Mouse (Mus musculus) embryonic fibroblast, embryonic 13.5 days (primary cell): ENCODE measurements around the gene Samd8.

Source experiments
- CTCF ChIP-seq: IDR thresholded peaks from 2 replicates; pipeline ENCODE4 v1.5.1; 2011; ENCODE audit warnings: mild to moderate bottlenecking, control low read depth, low read length, moderate library complexity, borderline replicate concordance; ENCODE audit not compliant: insufficient read depth
- POLR2A ChIP-seq: IDR thresholded peaks from 2 replicates; pipeline ENCODE4 v1.6.1; 2011; ENCODE audit warnings: low read depth, mild to moderate bottlenecking, control low read depth, low read length, moderate library complexity

DNA sequence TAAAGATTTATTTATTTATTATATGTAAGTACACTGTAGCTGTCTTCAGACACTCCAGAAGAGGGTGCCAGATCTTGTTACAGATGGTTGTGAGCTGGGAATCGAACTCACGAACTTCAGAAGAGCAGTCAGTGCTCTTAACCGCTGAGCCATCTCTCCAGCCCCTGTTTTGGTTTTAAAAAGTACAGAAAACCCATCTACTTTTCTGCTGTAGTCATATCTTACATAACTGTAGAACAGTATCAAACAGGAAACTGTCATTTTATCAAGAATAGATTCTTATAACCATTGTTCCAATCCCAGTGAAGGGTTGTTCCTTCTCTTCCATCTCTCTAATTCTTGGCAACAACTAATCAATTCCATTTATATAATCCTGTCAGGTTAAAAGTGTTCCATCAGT, 13.4 kb downstream of the Samd8 start:
- TF ChIP-seq CTCF, result no peak
- no peak for TF ChIP-seq POLR2A
